Mouse (Mus musculus) bone marrow macrophage, adult 2 months (primary cell): Measurements from ENCODE around the gene 1110008P14Rik.

ENCODE experiments used
- CTCF ChIP-seq: IDR thresholded peaks from 2 replicates; pipeline ENCODE4 v1.5.1; 2012; ENCODE audit warnings: low read depth, mild to moderate bottlenecking, low read length, moderate library complexity
- POLR2A ChIP-seq: IDR thresholded peaks from 2 replicates; pipeline ENCODE4 v1.6.1; 2012; ENCODE audit warnings: mild to moderate bottlenecking, low read depth, low read length, borderline replicate concordance

GRCm38 (mm10) chr2:32381775-32382223 lies at the start of gene 1110008P14Rik:
- TF ChIP-seq POLR2A (no peak), CTCF (no peak)
